Mouse (Mus musculus) kidney, postnatal 4 days (tissue): ENCODE results near the gene Inhba.

Experiments
- DNase-seq, 2 experiments: peaks; one replicate each; pipeline ENCODE4 v3.0.0; 2021; ENCODE audit warnings: mixed read lengths in 2 of 2

Gene Inhba

GRCm38 (mm10) chr13:16011372-16012242 is at the start of gene Inhba:
Gene Inhba, plus strand, starts transcription at chr13:16011851.
- peak; percentile 54 to 70 for DNase-seq

GRCm38 (mm10) chr13:15976584-15976983 is 35.1 kb upstream of the Inhba start:
- no peak for DNase-seq

GRCm38 (mm10) chr13:15979551-15979950 is 32.1 kb upstream of the Inhba start:
- no peak for DNase-seq

- no peak for DNase-seq
Measured at GRCm38 (mm10) chr13:15982041-15982440, 29.6 kb upstream of the Inhba start.

GRCm38 (mm10) chr13:15985761-15986160 is 25.9 kb upstream of the Inhba start:
- no peak for DNase-seq

GRCm38 (mm10) chr13:15986172-15986571 is 25.5 kb upstream of the Inhba start:
- DNase-seq, result no peak

- DNase-seq, result no peak
Measured at GRCm38 (mm10) chr13:15995314-15995713, 16.3 kb upstream of the Inhba start.

GRCm38 (mm10) chr13:16005517-16005916 is 6.1 kb upstream of the Inhba start:
- DNase-seq, result peak; percentile 73 to 75

GRCm38 (mm10) chr13:16007748-16008147 is 3.9 kb upstream of the Inhba start:
- DNase-seq, result no peak

- no peak for DNase-seq
Measured at GRCm38 (mm10) chr13:16008348-16008747, 3.3 kb upstream of the Inhba start.

GRCm38 (mm10) chr13:16009766-16010465 is 1.7 kb upstream of the Inhba start:
- no peak for DNase-seq

- no peak for DNase-seq
Measured at GRCm38 (mm10) chr13:16010586-16010985, 1.1 kb upstream of the Inhba start.

GRCm38 (mm10) chr13:16012243-16012887 is 714 bp downstream of the Inhba start:
- DNase-seq, result peak; percentile 81 to 88

- DNase-seq, result no peak
Measured at GRCm38 (mm10) chr13:16014166-16014565, 2.5 kb downstream of the Inhba start.

GRCm38 (mm10) chr13:16016506-16016905 is 4.9 kb downstream of the Inhba start:
- DNase-seq, result no peak

GRCm38 (mm10) chr13:16017338-16017737 is 5.7 kb downstream of the Inhba start:
- DNase-seq, result no peak

- peak in 1 of 2 experiments; percentile 4 for DNase-seq
Measured at GRCm38 (mm10) chr13:16017777-16018176, 6.1 kb downstream of the Inhba start.

GRCm38 (mm10) chr13:16018807-16019510 is 7.3 kb downstream of the Inhba start:
- DNase-seq, result no peak

GRCm38 (mm10) chr13:16020659-16021058 is 9.0 kb downstream of the Inhba start:
- peak; percentile 64 to 65 for DNase-seq

- DNase-seq, result no peak
Measured at GRCm38 (mm10) chr13:16021181-16021580, 9.5 kb downstream of the Inhba start.

GRCm38 (mm10) chr13:16021849-16022248 is 10.2 kb downstream of the Inhba start:
- no peak for DNase-seq

GRCm38 (mm10) chr13:16022536-16022935 is 10.9 kb downstream of the Inhba start:
- DNase-seq, result no peak
